Mouse (Mus musculus) liver, postnatal 0 days (tissue): ENCODE results near the gene Zswim1.

Source experiments
- CTCF ChIP-seq: sonication (generic); IDR thresholded peaks from 2 replicates; pipeline ENCODE4 v1.5.1; 2016; ENCODE audit warnings: antibody characterized with exemption, low read depth
- EP300 ChIP-seq: IDR thresholded peaks from 2 replicates; pipeline ENCODE4 v1.6.1; 2016; ENCODE audit warnings: antibody characterized with exemption, low read depth, mild to moderate bottlenecking

- TF ChIP-seq EP300 (no peak), CTCF (no peak)
These were observed 37.5 kb upstream of the Zswim1 start for GRCm38 (mm10) chr2:164784869-164785420.
